Mouse (Mus musculus) bone marrow macrophage, adult 2 months (primary cell): Measurements from ENCODE around the gene Pgbd5.

Source experiments
- CTCF ChIP-seq: IDR thresholded peaks from 2 replicates; pipeline ENCODE4 v1.5.1; 2012; ENCODE audit warnings: low read depth, mild to moderate bottlenecking, low read length, moderate library complexity
- POLR2A ChIP-seq: IDR thresholded peaks from 2 replicates; pipeline ENCODE4 v1.6.1; 2012; ENCODE audit warnings: mild to moderate bottlenecking, low read depth, low read length, borderline replicate concordance

DNA sequence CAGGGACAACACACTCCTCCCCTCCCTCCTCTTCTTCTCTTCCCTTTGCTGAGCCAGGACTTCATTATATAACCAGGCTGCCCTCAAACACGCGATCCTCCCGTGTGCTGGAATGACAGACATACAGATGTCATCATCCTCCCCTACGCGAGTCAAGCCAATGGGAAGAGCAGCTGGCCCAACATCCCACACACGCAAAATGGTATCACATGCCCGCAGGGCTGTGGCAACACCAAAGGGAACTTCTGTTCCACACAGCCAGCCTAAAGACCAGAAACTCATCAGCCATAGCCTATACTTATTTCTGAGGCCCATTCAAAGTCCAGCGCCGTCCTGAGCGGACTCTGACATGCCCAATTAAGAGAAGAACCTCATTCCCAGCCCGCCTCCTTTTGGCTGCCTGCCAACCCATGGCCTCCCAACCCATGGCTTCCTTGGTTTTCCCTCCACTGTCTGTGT is 40.0 kb downstream of the Pgbd5 start:
- no peak for TF ChIP-seq CTCF
- no peak for TF ChIP-seq POLR2A
